Mouse (Mus musculus) leukemia stem cell, adult 10-12 weeks (primary cell): ENCODE results near the gene Cadm1. TPM values are rescaled to one million over a fixed set of nuclear protein-coding genes. Genes with fewer than 3 reads are reported as not detected.

Source experiments
- polyA plus RNA-seq: library from polyadenylated mRNA; stranded (reverse); fragments of >175 nt; gene quantifications from 2 replicates; pipeline ENCODE4 v1.2.3, GENCODE M21; 2012; ENCODE audit warnings: low replicate concordance

The Cadm1 gene
- 4.0 and 8.8 TPM in 2 replicates for polyA plus RNA-seq

DNA sequence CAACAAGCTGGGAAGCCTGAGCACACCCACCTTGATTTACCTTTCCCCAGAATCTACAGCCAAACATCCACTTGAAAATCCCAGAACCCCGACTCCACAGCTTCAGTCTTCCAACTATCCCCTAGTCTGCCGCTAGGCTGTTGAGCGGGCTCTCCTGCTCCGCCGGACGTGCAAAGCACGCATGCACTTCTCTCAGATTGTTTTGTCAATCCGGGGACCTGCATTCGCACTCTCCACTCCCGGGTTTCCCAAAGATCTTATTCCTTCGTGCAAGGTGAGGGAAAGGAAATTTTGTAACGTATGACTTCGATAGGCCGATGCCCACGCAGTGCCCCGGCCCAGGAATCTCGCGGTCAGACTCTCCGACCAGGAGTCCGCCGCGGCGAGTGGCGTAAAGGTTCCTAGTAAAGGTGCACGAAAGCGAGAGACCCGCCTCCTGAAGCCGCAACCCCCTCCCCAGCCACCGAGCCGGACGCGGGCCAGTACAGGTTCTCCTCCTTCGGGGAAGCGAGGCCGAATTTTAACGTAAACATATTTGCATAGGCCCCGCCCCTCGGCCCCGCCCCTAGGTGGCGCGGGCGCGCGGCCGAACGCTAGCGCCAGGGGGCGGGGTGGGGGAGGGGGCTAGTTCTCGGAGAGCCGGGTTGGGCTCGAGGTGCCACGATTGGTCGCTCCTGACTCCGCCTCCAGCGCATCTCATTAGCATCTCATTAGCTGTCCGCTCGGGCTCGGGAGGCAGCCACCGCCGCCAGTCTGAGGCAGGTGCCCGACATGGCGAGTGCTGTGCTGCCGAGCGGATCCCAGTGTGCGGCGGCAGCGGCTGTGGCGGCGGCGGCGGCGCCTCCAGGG is at the start of gene Cadm1:
Gene Cadm1 (plus strand): TSS at position 572 of the 849 bp plus-strand sequence.

